Mouse (Mus musculus) megakaryocyte, embryonic 14.5 days (primary cell): ENCODE results near the gene Ppp1r13b. TPM values are rescaled to one million over a fixed set of nuclear protein-coding genes. Genes with fewer than 3 reads are reported as not detected.
"Not testable (repeated sequence)": the region's sequence is repeated elsewhere in the genome, so short reads cannot be mapped to it uniquely, and the experiment has no call there.

ENCODE experiments used
- H3K27me3 ChIP-seq: replicated peaks from 2 replicates; pipeline ENCODE3; 2012; ENCODE audit warnings: inconsistent platforms
- H3K36me3 ChIP-seq: replicated peaks from 2 replicates; pipeline ENCODE3; 2012; ENCODE audit warnings: low read length, inconsistent platforms, mixed read lengths
- H3K4me1 ChIP-seq: 2 replicates; pipeline ENCODE4 v1.6.1; 2012; ENCODE audit warnings: inconsistent platforms
- H3K4me3 ChIP-seq: replicated peaks from 2 replicates; pipeline ENCODE3; 2012; ENCODE audit warnings: moderate library complexity, mild to moderate bottlenecking, inconsistent platforms
- H3K9me3 ChIP-seq: 2 replicates; pipeline ENCODE4 v1.6.1; 2012; ENCODE audit warnings: inconsistent platforms
- FLI1 ChIP-seq: IDR thresholded peaks from 2 replicates; pipeline ENCODE4 v1.6.1; 2012; ENCODE audit warnings: low read length, inconsistent platforms, mixed read lengths
- GATA1 ChIP-seq: IDR thresholded peaks from 3 replicates; pipeline ENCODE4 v1.6.1; 2012; ENCODE audit warnings: mixed read lengths, low read length, inconsistent platforms, borderline replicate concordance
- polyA plus RNA-seq: library from polyadenylated mRNA; stranded (reverse); fragments of >175 nt; gene quantifications from 2 replicates; pipeline ENCODE4 v1.2.3, GENCODE M21; 2012; ENCODE audit warnings: low replicate concordance; ENCODE audit not compliant: insufficient read depth

Gene Ppp1r13b
- polyA plus RNA-seq = 15.6 and 22.6 TPM in 2 replicates

GRCm38 (mm10) chr12:111907970-111908681 lies at the start of gene Ppp1r13b:
Gene Ppp1r13b (minus strand): TSS chr12:111908110.
- Histone ChIP-seq H3K4me1 (peaks cover 73% of the 10 kb centered on the region), H3K4me3 (peak within 1 kb of the TSS; percentile 96), H3K36me3 (peaks cover 16% of the 10 kb centered on the region), H3K27me3 (peaks cover 18% of the 10 kb centered on the region), H3K9me3 (no peaks in the 10 kb centered on the region)
- TF ChIP-seq FLI1 (no peak), GATA1 (no peak)

DNA sequence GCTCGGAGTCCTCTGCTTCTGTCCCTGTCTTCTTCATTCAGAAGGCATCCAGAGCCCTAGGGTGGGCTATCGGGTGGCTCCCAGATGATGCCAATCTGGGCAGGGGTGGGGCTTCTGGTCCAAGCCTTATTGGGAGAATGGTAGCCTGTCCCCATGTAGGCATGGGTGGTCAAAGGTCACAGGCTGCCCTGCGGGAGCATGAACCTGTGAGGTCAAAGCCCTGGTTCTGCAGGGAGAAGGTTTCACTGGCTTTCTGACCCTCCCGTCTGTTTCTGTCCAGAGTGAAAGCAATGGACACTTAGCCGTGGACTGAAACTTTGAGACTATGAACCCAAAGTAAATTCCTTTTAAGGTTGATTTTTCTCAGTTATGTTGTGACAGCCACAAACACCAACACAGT lies 48.3 kb upstream of the Ppp1r13b start:
- H3K4me3 ChIP-seq = no peak overlapping the region
- peaks cover 26% of the 10 kb centered on the region for H3K36me3 ChIP-seq
- H3K27me3 ChIP-seq = peaks cover 2% of the 10 kb centered on the region
- TF ChIP-seq GATA1 (no peak), FLI1 (no peak)
- no peaks in the 10 kb centered on the region for H3K9me3 ChIP-seq
- peaks cover 38% of the 10 kb centered on the region for H3K4me1 ChIP-seq

- peaks cover 12% of the 10 kb centered on the region for H3K36me3 ChIP-seq
- no peaks in the 10 kb centered on the region for H3K9me3 ChIP-seq
- TF ChIP-seq FLI1 (no peak), GATA1 (no peak)
- peaks cover 33% of the 10 kb centered on the region for H3K4me1 ChIP-seq
- H3K4me3 ChIP-seq = no peak overlapping the region
- peaks cover 2% of the 10 kb centered on the region for H3K27me3 ChIP-seq
These were observed 43.8 kb upstream of the Ppp1r13b start for GRCm38 (mm10) chr12:111951701-111952100.

- TF ChIP-seq FLI1 (no peak), GATA1 (no peak)
- Histone ChIP-seq H3K4me1 (peaks cover 41% of the 10 kb centered on the region), H3K27me3 (peaks cover 2% of the 10 kb centered on the region), H3K9me3 (no peaks in the 10 kb centered on the region), H3K4me3 (no peak overlapping the region), H3K36me3 (peaks cover 12% of the 10 kb centered on the region)
These were observed 42.6 kb upstream of the Ppp1r13b start for GRCm38 (mm10) chr12:111950486-111950885.

DNA sequence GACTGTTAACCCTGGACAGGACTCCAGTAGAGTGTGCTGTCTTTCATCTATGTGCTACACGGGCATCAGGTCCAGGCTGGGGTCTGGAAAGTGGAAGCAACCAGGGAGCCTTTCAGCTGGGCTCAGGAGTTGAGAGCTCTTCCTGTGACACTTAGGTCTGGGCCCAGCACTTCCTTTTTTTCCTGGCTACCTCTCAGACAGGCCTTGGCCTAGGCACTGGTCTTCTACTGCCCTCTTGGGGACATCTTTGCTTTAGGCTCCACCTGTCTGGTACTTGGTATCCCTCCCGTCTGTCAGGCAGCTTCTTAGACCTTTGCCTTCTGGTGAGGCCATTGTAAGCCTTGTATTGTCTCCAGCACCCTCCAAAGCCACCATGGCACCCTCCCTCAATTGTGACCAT lies 38.8 kb upstream of the Ppp1r13b start:
- Histone ChIP-seq H3K4me3 (peak overlapping the region; percentile 83), H3K27me3 (no peaks in the 10 kb centered on the region), H3K36me3 (peaks cover 27% of the 10 kb centered on the region), H3K4me1 (peaks cover 62% of the 10 kb centered on the region), H3K9me3 (no peaks in the 10 kb centered on the region)
- TF ChIP-seq FLI1 (no peak), GATA1 (no peak)

GRCm38 (mm10) chr12:111945765-111946655 lies 38.1 kb upstream of the Ppp1r13b start:
- Histone ChIP-seq H3K4me3 (peak overlapping the region; percentile 90), H3K36me3 (peaks cover 27% of the 10 kb centered on the region), H3K4me1 (peaks cover 69% of the 10 kb centered on the region)
- H3K9me3 ChIP-seq, H3K27me3 ChIP-seq: not testable (repeated sequence)

DNA sequence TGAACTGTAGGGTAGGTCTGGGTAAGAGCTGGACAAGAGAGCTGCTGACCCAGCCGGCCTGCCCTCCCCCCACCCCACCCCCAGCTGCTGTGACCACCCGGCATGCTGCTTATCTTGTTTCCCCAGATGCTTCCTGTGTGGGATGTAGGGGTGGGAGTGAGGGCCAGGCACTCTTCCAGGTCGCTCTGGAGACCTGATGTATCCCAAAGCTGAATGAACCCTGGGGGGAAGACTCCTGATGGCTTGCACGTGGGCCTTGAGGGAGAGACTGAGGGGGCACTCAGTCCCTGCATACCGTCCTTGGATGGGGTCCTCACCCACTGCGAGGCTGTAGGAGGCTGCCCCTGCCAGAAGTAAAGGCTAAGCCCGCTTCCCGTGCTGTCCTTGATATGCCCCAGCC lies 37.2 kb upstream of the Ppp1r13b start:
- H3K9me3 ChIP-seq = no peaks in the 10 kb centered on the region
- peaks cover 28% of the 10 kb centered on the region for H3K36me3 ChIP-seq
- TF ChIP-seq GATA1 (no peak; the same call in 2 of the 3 replicates), FLI1 (peak; percentile 80)
- peak overlapping the region; percentile 90 for H3K4me3 ChIP-seq
- H3K27me3 ChIP-seq = no peaks in the 10 kb centered on the region
- H3K4me1 ChIP-seq = peaks cover 78% of the 10 kb centered on the region

DNA sequence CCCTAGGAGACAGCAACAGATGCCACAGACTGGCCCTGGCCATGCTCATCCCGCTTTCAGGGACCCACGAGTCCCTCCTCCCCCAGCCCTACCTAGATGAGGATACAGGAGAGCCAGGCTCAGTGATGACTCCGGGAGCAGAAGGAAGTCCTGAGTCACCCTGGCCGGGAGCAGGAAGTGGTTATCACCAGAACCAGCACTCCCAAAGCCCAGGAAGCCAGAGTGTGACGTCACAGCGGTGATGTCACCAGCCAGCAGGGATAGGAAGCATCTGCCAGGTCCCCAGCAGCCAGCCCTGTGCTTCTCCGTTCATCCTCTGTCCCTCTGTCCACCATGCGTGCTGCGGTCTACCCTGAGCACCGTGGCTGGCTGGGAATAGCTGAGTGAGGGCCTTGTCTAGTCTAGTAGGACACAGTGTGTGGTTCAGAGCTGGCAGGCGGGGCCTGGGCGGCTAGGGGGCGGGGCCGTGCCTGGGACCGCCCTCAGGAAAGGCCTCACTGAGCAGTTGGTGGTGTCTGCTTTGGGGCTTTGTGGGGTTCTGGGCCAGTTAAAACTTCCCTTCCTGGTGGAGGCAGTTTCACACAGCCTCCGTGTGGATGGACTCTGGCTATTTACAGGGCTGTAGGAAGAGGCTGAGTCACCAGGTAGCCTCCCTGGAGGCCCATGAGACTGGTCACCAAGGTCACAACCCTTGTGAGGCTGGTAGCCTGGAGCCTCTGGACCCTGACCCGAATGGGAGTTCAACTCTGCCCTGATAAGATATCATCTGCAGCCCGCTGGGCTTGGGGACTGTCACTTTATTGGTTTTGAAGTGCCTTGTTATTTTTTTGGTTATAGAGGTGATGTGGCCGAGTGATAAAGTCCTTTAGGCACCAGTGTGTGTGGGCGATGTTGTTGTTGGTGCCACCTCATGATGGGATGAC lies 36.4 kb upstream of the Ppp1r13b start:
- H3K4me3 ChIP-seq = peak overlapping the region; percentile 91
- peaks cover 86% of the 10 kb centered on the region for H3K4me1 ChIP-seq
- H3K9me3 ChIP-seq, H3K27me3 ChIP-seq: not testable (repeated sequence)
- peaks cover 28% of the 10 kb centered on the region for H3K36me3 ChIP-seq
- TF ChIP-seq GATA1 = peak; percentile 57; the same call in 2 of the 3 replicates

GRCm38 (mm10) chr12:111943421-111944064 lies 35.6 kb upstream of the Ppp1r13b start:
- peak overlapping the region; percentile 91 for H3K4me3 ChIP-seq
- H3K36me3 ChIP-seq = peaks cover 28% of the 10 kb centered on the region
- no peaks in the 10 kb centered on the region for H3K27me3 ChIP-seq

More at GRCm38 (mm10) chr12:111943421-111944064, 35.6 kb upstream of the Ppp1r13b start:
- TF ChIP-seq GATA1 = no peak
- TF ChIP-seq FLI1 = no peak
- H3K4me1 ChIP-seq = peaks cover 88% of the 10 kb centered on the region
- H3K9me3 ChIP-seq = no peaks in the 10 kb centered on the region
